Mouse (Mus musculus) left cerebral cortex, adult 6 months (tissue): ENCODE measurements around the gene Relt. TPM values are rescaled to one million over a fixed set of nuclear protein-coding genes. Genes with fewer than 3 reads are reported as not detected.

Experiments
- long read RNA-seq, 2 experiments: library from polyadenylated mRNA; unstranded; transcript quantifications; one replicate each; pipeline ENCODE4 v2.0.0; 2019 to 2020
- polyA plus RNA-seq: library from polyadenylated mRNA; unstranded; fragments of <200 nt; fragmentation: Nextera tagmentation; gene quantifications from 2 replicates; pipeline ENCODE4 v1.2.3, GENCODE M21; 2021

The Relt gene
- 15.7 and 16.1 TPM in 2 replicates for polyA plus RNA-seq
- long read RNA-seq, experiment 1, transcript Relt-201 (11 exons, 2,851 nt) = major isoform, 47 of 90 reads
- long read RNA-seq, experiment 1, partial matches to known transcripts = 13 of 90 reads
- long read RNA-seq, experiment 1, other reads (novel, unspliced or antisense) = 30 of 90 reads
- long read RNA-seq, experiment 2, partial matches to known transcripts = 5 of 12 reads
- long read RNA-seq, experiment 2, other reads (novel, unspliced or antisense) = 4 of 12 reads

DNA sequence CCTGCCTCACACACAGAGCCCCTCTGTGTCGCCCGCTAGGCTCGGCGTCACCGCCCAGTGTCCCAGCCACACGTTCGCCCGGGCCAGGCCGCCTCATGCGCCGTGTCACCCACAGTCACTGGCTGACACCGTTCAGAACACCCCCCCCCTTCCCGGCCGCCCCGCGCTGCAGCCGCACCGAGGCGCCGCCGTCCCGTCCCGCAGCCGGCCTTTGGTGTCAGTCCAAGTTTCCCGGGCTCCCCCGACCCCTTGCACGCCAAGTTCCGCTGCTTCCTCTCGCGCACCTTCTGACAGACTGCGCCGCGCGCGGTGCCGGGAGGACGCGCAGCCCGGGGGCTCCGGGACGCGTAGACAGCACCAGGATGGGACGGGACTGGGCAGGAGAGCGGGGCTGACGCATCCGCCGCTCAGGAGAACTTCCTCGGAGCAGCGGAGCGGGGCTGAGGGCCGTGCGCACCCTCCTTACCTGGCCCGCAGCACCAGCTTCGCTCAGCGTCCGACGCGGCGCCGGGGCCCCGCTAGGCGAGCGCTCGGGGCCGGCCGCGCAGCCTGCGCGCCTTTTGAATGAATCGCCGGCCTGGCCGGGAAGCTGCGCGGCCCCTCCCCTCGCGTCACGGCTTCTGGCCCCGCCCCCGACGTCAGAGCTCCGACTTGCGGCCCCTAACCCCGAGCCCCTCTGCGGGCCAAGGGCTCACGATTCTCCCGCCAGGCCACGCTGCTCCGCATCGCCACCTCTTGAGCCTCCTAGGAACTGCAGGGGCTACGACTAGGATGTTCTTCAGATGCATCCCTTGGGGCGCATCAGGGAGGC lies at the start of gene Relt:
Gene Relt (minus strand): TSS at position 619 of the 811 bp plus-strand sequence.

Other genes with a start within 250 kb of the Relt start
- 454 and 605 TPM in 2 replicates for gene Plekhb1, start 201.0 kb downstream of the Relt start, polyA plus RNA-seq
- 83.9 and 176 TPM in 2 replicates for gene Fam168a, start 156.8 kb downstream of the Relt start, polyA plus RNA-seq
- gene Arhgef17, start 68.7 kb upstream of the Relt start, polyA plus RNA-seq = 19.7 and 58.0 TPM in 2 replicates
- gene P2ry6, start 111.2 kb upstream of the Relt start, polyA plus RNA-seq = 3.1 and 3.4 TPM in 2 replicates
- 0.56 and 0.80 TPM in 2 replicates for gene P2ry2, start 149.4 kb upstream of the Relt start, polyA plus RNA-seq
- gene Fchsd2, start 229.4 kb upstream of the Relt start, polyA plus RNA-seq = 6.4 and 7.2 TPM in 2 replicates